Mouse (Mus musculus): Measurements from ENCODE around the gene Nradd. TPM values are rescaled to one million over a fixed set of nuclear protein-coding genes. Genes with fewer than 3 reads are reported as not detected.

Nradd gene
- polyA plus RNA-seq, 1 experiment from 2014 or later = 64.5 TPM

- Histone ChIP-seq H3K4me3 (peak overlapping the region; percentile 60), H3K4me1 (peaks cover 24% of the 10 kb centered on the region), H3K9ac (peak overlapping the region; percentile 77), H3K4me2 (replicated peaks) (peak overlapping the region; percentile 93), H3K27ac (peak overlapping the region; percentile 89), H3K27me3 (no peaks in the 10 kb centered on the region), H3K9me3 (no peaks in the 10 kb centered on the region), H3K36me3 (peaks cover 44% of the 10 kb centered on the region)
- 0 out of 2 replicates have a peak, but pooled peaks have one; percentile 0 for ATAC-seq (ENCODE audit: low FRiP score, low read depth)
- WGBS = 31% methylated on average over 8 of the region's 8 CpGs
These were observed 646 bp downstream of the Nradd start for GRCm38 (mm10) chr9:110623416-110624195.

- 88% methylated on average over 12 of the region's 12 CpGs for WGBS
- no peak for ATAC-seq (ENCODE audit: low FRiP score, low read depth)
- Histone ChIP-seq H3K4me3 (peak overlapping the region; percentile 60; the same call in 1 of the 2 replicates), H3K9ac (peak overlapping the region; percentile 77; the same call in 1 of the 2 replicates), H3K4me2 (replicated peaks) (peak overlapping the region; percentile 93), H3K9me3 (no peaks in the 10 kb centered on the region), H3K36me3 (peaks cover 53% of the 10 kb centered on the region), H3K27me3 (no peaks in the 10 kb centered on the region), H3K4me1 (peaks cover 24% of the 10 kb centered on the region), H3K27ac (no peak overlapping the region)
These were observed 1.5 kb downstream of the Nradd start for GRCm38 (mm10) chr9:110622621-110623219.

GRCm38 (mm10) chr9:110620685-110621084 is 3.6 kb downstream of the Nradd start:
- ATAC-seq (ENCODE audit: low FRiP score, low read depth) = no peak
- Histone ChIP-seq H3K9ac (no peak overlapping the region), H3K27me3 (no peaks in the 10 kb centered on the region), H3K4me2 (replicated peaks) (no peak overlapping the region), H3K9me3 (no peaks in the 10 kb centered on the region), H3K36me3 (peaks cover 68% of the 10 kb centered on the region), H3K4me3 (no peak overlapping the region), H3K4me1 (peaks cover 24% of the 10 kb centered on the region), H3K27ac (no peak overlapping the region)
- 95% methylated on average over 7 of the region's 7 CpGs for WGBS

- Histone ChIP-seq H3K4me2 (replicated peaks) (no peak overlapping the region), H3K4me3 (no peak overlapping the region), H3K4me1 (peaks cover 19% of the 10 kb centered on the region), H3K36me3 (peaks cover 73% of the 10 kb centered on the region), H3K9me3 (no peaks in the 10 kb centered on the region), H3K27ac (no peak overlapping the region), H3K27me3 (no peaks in the 10 kb centered on the region), H3K9ac (no peak overlapping the region)
- WGBS = 84% methylated on average over 7 of the region's 7 CpGs
- ATAC-seq (ENCODE audit: low FRiP score, low read depth) = no peak
These were observed 4.1 kb downstream of the Nradd start for GRCm38 (mm10) chr9:110620180-110620579.

- no peak overlapping the region for H3K9ac ChIP-seq
- no peak for ATAC-seq (ENCODE audit: low FRiP score, low read depth)
- H3K4me1 ChIP-seq = no peaks in the 10 kb centered on the region
- H3K36me3 ChIP-seq = peaks cover 92% of the 10 kb centered on the region
- no peak overlapping the region for H3K27ac ChIP-seq
- no peaks in the 10 kb centered on the region for H3K9me3 ChIP-seq
- H3K27me3 ChIP-seq = no peaks in the 10 kb centered on the region
- H3K4me2 ChIP-seq (replicated peaks) = no peak overlapping the region
- no peak overlapping the region for H3K4me3 ChIP-seq
- WGBS = 72% methylated on average over 3 of the region's 3 CpGs
These were observed 7.2 kb downstream of the Nradd start for GRCm38 (mm10) chr9:110617081-110617480.

GRCm38 (mm10) chr9:110611471-110611870 is 12.8 kb downstream of the Nradd start:
- Histone ChIP-seq H3K27ac (no peak overlapping the region), H3K4me2 (replicated peaks) (no peak overlapping the region), H3K4me1 (no peaks in the 10 kb centered on the region), H3K27me3 (no peaks in the 10 kb centered on the region), H3K4me3 (no peak overlapping the region), H3K9ac (no peak overlapping the region), H3K36me3 (peaks cover 81% of the 10 kb centered on the region), H3K9me3 (no peaks in the 10 kb centered on the region)
- no peak for ATAC-seq (ENCODE audit: low FRiP score, low read depth)
- WGBS = 96% methylated on average over 3 of the region's 3 CpGs

GRCm38 (mm10) chr9:110583521-110583920 is 40.7 kb downstream of the Nradd start:
- peaks cover 37% of the 10 kb centered on the region for H3K36me3 ChIP-seq
- no peaks in the 10 kb centered on the region for H3K4me1 ChIP-seq
- H3K9ac ChIP-seq = no peak overlapping the region
- H3K27ac ChIP-seq = no peak overlapping the region
- H3K4me3 ChIP-seq = no peak overlapping the region
- no peak overlapping the region for H3K4me2 ChIP-seq (replicated peaks)
- WGBS = 89% methylated on average over 1 of the region's 1 CpGs
- H3K9me3 ChIP-seq = no peaks in the 10 kb centered on the region
- H3K27me3 ChIP-seq = no peaks in the 10 kb centered on the region
- ATAC-seq (ENCODE audit: low FRiP score, low read depth) = no peak

- ATAC-seq (ENCODE audit: low FRiP score, low read depth) = no peak
- Histone ChIP-seq H3K9ac (no peak overlapping the region), H3K4me3 (no peak overlapping the region), H3K36me3 (peaks cover 46% of the 10 kb centered on the region), H3K27ac (no peak overlapping the region), H3K4me2 (replicated peaks) (no peak overlapping the region), H3K9me3 (no peaks in the 10 kb centered on the region), H3K4me1 (no peaks in the 10 kb centered on the region), H3K27me3 (no peaks in the 10 kb centered on the region)
- 92% methylated on average over 2 of the region's 2 CpGs for WGBS
These were observed 42.1 kb downstream of the Nradd start for GRCm38 (mm10) chr9:110582161-110582560.

Small RNA genes lying within 50 kb of the gene (microRNA-seq; reads per million reads assigned to microRNA genes)
- not detected for gene Mir8107

Other genes starting within 250 kb of the Nradd start
- 17.7 and 17.9 TPM in 2 replicates for gene Ptpn23, start 216.2 kb downstream of the Nradd start, polyA plus RNA-seq (2015; fragmentation: Nextera tagmentation; extraction: Ambion mirVana)
- 0.97 and 0.98 TPM in 2 replicates for gene Ngp, start 204.7 kb downstream of the Nradd start, polyA plus RNA-seq (2015; fragmentation: Nextera tagmentation; extraction: Ambion mirVana)
- 9.3 and 9.9 TPM in 2 replicates for gene Klhl18, start 147.8 kb downstream of the Nradd start, polyA plus RNA-seq (2015; fragmentation: Nextera tagmentation; extraction: Ambion mirVana)
- gene Kif9, start 147.5 kb downstream of the Nradd start, polyA plus RNA-seq (2015; fragmentation: Nextera tagmentation; extraction: Ambion mirVana) = 1.1 TPM in 2 replicates
- 43.3 and 45.0 TPM in 2 replicates for gene Setd2, start 91.9 kb downstream of the Nradd start, polyA plus RNA-seq (2015; fragmentation: Nextera tagmentation; extraction: Ambion mirVana)
- gene Nbeal2, start 29.7 kb upstream of the Nradd start, polyA plus RNA-seq (2015; fragmentation: Nextera tagmentation; extraction: Ambion mirVana) = 0.75 and 0.76 TPM in 2 replicates
- gene Ccdc12, start 32.1 kb upstream of the Nradd start, polyA plus RNA-seq (2015; fragmentation: Nextera tagmentation; extraction: Ambion mirVana) = 106 and 107 TPM in 2 replicates
- gene Myl3, start 117.4 kb upstream of the Nradd start, polyA plus RNA-seq (2015; fragmentation: Nextera tagmentation; extraction: Ambion mirVana) = 3.5 and 4.8 TPM in 2 replicates
- gene Pth1r, start 122.7 kb upstream of the Nradd start, polyA plus RNA-seq (2015; fragmentation: Nextera tagmentation; extraction: Ambion mirVana) = 91.1 and 97.7 TPM in 2 replicates
- not detected in 2 replicates for gene Prss42, start 173.7 kb upstream of the Nradd start, polyA plus RNA-seq (2015; fragmentation: Nextera tagmentation; extraction: Ambion mirVana)
- not detected in 2 replicates for gene Prss44, start 189.5 kb upstream of the Nradd start, polyA plus RNA-seq (2015; fragmentation: Nextera tagmentation; extraction: Ambion mirVana)
- not detected in 2 replicates for gene Prss43, start 202.2 kb upstream of the Nradd start, polyA plus RNA-seq (2015; fragmentation: Nextera tagmentation; extraction: Ambion mirVana)
- not detected in 2 replicates for gene Prss45, start 210.1 kb upstream of the Nradd start, polyA plus RNA-seq (2015; fragmentation: Nextera tagmentation; extraction: Ambion mirVana)
- gene Prss46, start 220.1 kb upstream of the Nradd start, polyA plus RNA-seq (2015; fragmentation: Nextera tagmentation; extraction: Ambion mirVana) = not detected in 2 replicates
- 0.31 and 0.38 TPM in 2 replicates for gene Prss50, start 233.5 kb upstream of the Nradd start, polyA plus RNA-seq (2015; fragmentation: Nextera tagmentation; extraction: Ambion mirVana)